Mouse (Mus musculus) kidney, adult 11 months (tissue): ENCODE data around the gene Ticam1.
A peak's percentile ranks its signal among the peaks of the same experiment; 100 is the strongest.

Source experiments
- DNase-seq: peaks from one replicate; pipeline ENCODE4 v3.0.0; 2022

Ticam1 gene

GRCm38 (mm10) chr17:56276643-56277566 lies at the start of gene Ticam1:
Gene Ticam1 (minus strand): TSS chr17:56276786.
- peak; percentile 96 for DNase-seq

- peak; percentile 100 for DNase-seq
These were observed 49.0 kb upstream of the Ticam1 start, which contains the start of gene Kdm4b for GRCm38 (mm10) chr17:56325450-56326152. Gene Kdm4b (plus strand): TSS chr17:56326062.

- DNase-seq, result no peak
These were observed 47.8 kb upstream of the Ticam1 start for GRCm38 (mm10) chr17:56324419-56324818.

- DNase-seq, result no peak
These were observed 32.8 kb upstream of the Ticam1 start for GRCm38 (mm10) chr17:56309191-56309945.

- DNase-seq, result peak; percentile 80
These were observed 31.5 kb upstream of the Ticam1 start for GRCm38 (mm10) chr17:56308088-56308487.

GRCm38 (mm10) chr17:56305826-56306225 lies 29.2 kb upstream of the Ticam1 start:
- DNase-seq, result no peak

GRCm38 (mm10) chr17:56305156-56305555 lies 28.6 kb upstream of the Ticam1 start:
- no peak for DNase-seq

- DNase-seq, result no peak
These were observed 28.1 kb upstream of the Ticam1 start for GRCm38 (mm10) chr17:56304718-56305117.

- DNase-seq, result peak; percentile 93
These were observed 27.4 kb upstream of the Ticam1 start for GRCm38 (mm10) chr17:56303847-56304586.

GRCm38 (mm10) chr17:56303160-56303846 lies 26.7 kb upstream of the Ticam1 start, which contains the start of gene Uhrf1:
Gene Uhrf1 (plus strand): TSS chr17:56303321.
- peak; percentile 71 for DNase-seq

GRCm38 (mm10) chr17:56302363-56302996 lies 25.9 kb upstream of the Ticam1 start:
- DNase-seq, result no peak

- no peak for DNase-seq
These were observed 23.6 kb upstream of the Ticam1 start, which contains the start of gene Arrdc5 for GRCm38 (mm10) chr17:56300186-56300585. Gene Arrdc5 (minus strand): TSS chr17:56300286.

GRCm38 (mm10) chr17:56298238-56298637 lies 21.7 kb upstream of the Ticam1 start:
- no peak for DNase-seq

GRCm38 (mm10) chr17:56296201-56296600 lies 19.6 kb upstream of the Ticam1 start:
- DNase-seq, result no peak

GRCm38 (mm10) chr17:56294241-56294640 lies 17.7 kb upstream of the Ticam1 start:
- DNase-seq, result no peak

- DNase-seq, result no peak
These were observed 16.7 kb upstream of the Ticam1 start for GRCm38 (mm10) chr17:56293291-56293690.

GRCm38 (mm10) chr17:56292531-56293222 lies 16.1 kb upstream of the Ticam1 start, which contains the start of gene Plin3:
Gene Plin3 (minus strand): TSS chr17:56292873.
- DNase-seq, result no peak

- no peak for DNase-seq
These were observed 15.4 kb upstream of the Ticam1 start for GRCm38 (mm10) chr17:56291826-56292475.

GRCm38 (mm10) chr17:56291171-56291511 lies 14.6 kb upstream of the Ticam1 start:
- DNase-seq, result peak; percentile 92
